Mouse (Mus musculus): ENCODE results near the gene Natd1. TPM values are rescaled to one million over a fixed set of nuclear protein-coding genes. Genes with fewer than 3 reads are reported as not detected.

Natd1 gene
- polyA plus RNA-seq, 1 experiment = 24.8 TPM

GRCm38 (mm10) chr11:60922964-60923363 lies 8.4 kb upstream of the Natd1 start:
- TF ChIP-seq TAL1 (IDR thresholded peaks at IDR 0.05; ENCODE audit: low read length) (no peak), GATA1 (IDR thresholded peaks at IDR 0.05; ENCODE audit: low read length) (no peak)
- Histone ChIP-seq H3K9me3 (ENCODE audit: control insufficient read depth, low read length) (no peaks in the 10 kb centered on the region), H3K27me3 (ENCODE audit: control insufficient read depth) (no peaks in the 10 kb centered on the region)

DNA sequence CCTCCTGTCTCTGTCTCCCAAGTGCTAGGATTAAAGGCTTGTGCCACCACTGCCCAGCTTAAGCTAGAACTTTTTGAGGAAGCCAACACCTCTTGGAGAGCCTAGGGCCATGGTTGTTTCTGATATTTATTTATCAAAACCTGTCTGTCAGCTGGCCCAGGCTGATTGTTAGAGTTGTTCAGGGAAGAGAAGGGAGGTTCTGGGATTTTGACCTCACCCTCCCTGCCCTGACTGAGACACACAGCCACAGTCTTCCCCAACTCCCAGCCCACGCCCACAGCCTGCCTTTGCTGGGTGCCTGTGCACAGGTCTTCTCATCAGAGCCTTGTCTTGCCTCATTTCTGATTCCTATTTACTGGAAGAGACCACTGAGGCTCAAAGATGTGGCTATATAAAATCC lies 7.6 kb upstream of the Natd1 start:
- TF ChIP-seq GATA1 (IDR thresholded peaks at IDR 0.05; ENCODE audit: low read length) = peak; percentile 38; the same call in 1 of the 2 replicates
- peak; percentile 53 for TF ChIP-seq TAL1 (IDR thresholded peaks at IDR 0.05; ENCODE audit: low read length)
- no peaks in the 10 kb centered on the region for H3K27me3 ChIP-seq (ENCODE audit: control insufficient read depth)
- peaks cover 41% of the 10 kb centered on the region for H3K36me3 ChIP-seq (ENCODE audit: control insufficient read depth)

More at GRCm38 (mm10) chr11:60922964-60923363, 8.4 kb upstream of the Natd1 start:
- Histone ChIP-seq H3K4me1 (ENCODE audit: control insufficient read depth) (peaks cover 91% of the 10 kb centered on the region), H3K4me3 (replicated peaks) (peak overlapping the region; percentile 19), H3K36me3 (ENCODE audit: control insufficient read depth) (peaks cover 41% of the 10 kb centered on the region)

DNA sequence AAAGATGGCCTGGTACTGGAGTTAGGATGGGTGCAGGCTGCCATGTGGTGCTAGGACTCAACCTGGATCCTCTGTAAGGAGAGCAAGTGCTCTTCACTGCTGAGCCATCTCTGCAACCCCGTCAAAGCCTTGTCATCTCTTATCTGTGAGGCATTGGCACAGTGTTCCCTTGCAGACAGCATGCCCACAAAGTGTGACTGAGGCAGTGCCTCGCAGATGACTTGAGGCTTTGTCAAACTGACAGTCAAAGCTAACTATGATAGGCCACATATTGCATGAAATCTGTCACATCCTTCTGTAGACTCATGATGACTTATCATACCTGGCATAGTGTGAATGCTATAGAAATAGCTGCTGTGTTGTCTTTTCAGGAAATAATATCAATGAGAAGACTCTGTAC lies 5.5 kb upstream of the Natd1 start:
- no peaks in the 10 kb centered on the region for H3K27me3 ChIP-seq (ENCODE audit: control insufficient read depth)
- H3K9me3 ChIP-seq (ENCODE audit: control insufficient read depth, low read length) = no peaks in the 10 kb centered on the region
- TF ChIP-seq GATA1 (IDR thresholded peaks at IDR 0.05; ENCODE audit: low read length) (peak; percentile 45; the same call in 1 of the 2 replicates), TAL1 (IDR thresholded peaks at IDR 0.05; ENCODE audit: low read length) (no peak)
- H3K36me3 ChIP-seq (ENCODE audit: control insufficient read depth) = peaks cover 29% of the 10 kb centered on the region
- H3K4me3 ChIP-seq (replicated peaks) = no peak overlapping the region
- peaks cover 85% of the 10 kb centered on the region for H3K4me1 ChIP-seq (ENCODE audit: control insufficient read depth)

More for the DNA sequence above, 7.6 kb upstream of the Natd1 start:
- Histone ChIP-seq H3K4me3 (replicated peaks) (peak overlapping the region; percentile 30), H3K4me1 (ENCODE audit: control insufficient read depth) (peaks cover 91% of the 10 kb centered on the region), H3K9me3 (ENCODE audit: control insufficient read depth, low read length) (no peaks in the 10 kb centered on the region)

- Histone ChIP-seq H3K36me3 (ENCODE audit: control insufficient read depth) (peaks cover 26% of the 10 kb centered on the region), H3K9me3 (ENCODE audit: control insufficient read depth, low read length) (no peaks in the 10 kb centered on the region), H3K27me3 (ENCODE audit: control insufficient read depth) (no peaks in the 10 kb centered on the region), H3K4me1 (ENCODE audit: control insufficient read depth) (peaks cover 80% of the 10 kb centered on the region), H3K4me3 (replicated peaks) (no peak overlapping the region)
- TF ChIP-seq TAL1 (IDR thresholded peaks at IDR 0.05; ENCODE audit: low read length) = no peak
- TF ChIP-seq GATA1 (IDR thresholded peaks at IDR 0.05; ENCODE audit: low read length) = 0 out of 2 replicates have a peak, but pooled peaks have one; percentile 40
Observed at GRCm38 (mm10) chr11:60915201-60915600, 651 bp upstream of the Natd1 start.

DNA sequence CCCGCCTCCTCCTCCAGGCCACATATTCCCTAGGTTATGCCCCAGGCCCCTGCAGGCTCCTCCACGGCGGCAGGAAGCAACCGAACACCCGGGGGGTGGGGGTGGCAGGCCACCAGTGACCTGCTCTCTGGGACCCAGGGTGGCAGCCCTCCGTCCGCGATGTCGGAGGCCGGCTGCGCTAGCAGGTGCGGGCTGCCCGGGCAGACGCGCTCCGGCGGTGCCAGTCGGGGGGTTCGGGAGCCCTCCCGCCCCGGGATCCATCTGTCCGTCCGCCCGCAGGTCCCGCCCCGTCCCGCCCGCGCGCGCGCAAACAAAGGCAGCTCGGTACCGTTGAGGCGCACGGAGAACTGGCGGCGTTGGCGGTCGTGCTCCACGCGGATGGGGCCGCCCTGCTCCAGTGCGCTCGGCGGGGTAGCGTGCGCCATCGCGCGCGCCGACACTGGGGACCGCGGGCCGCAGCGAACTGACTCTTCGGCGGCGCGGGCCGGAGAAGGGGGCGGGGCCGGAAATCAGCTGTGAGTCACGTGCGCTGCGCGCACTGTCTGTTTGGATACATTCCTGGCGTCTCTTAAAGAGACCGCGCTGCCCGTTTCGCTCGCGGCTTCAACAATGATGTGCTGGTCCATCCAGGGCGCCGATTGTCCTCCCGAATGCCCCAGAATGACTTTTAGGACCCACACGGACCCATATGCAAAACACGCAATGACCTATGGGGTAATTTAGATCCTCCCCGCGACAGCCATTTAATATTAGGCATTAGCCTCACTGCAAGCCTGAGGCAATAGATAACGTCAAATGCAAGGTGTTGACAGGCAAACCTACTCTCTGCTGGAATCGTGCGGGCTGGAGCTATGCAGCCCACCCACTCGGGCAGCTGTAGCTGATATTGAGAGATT lies 1.0 kb downstream of the Natd1 start:
- Histone ChIP-seq H3K4me1 (ENCODE audit: control insufficient read depth) (peaks cover 80% of the 10 kb centered on the region), H3K9me3 (ENCODE audit: control insufficient read depth, low read length) (no peaks in the 10 kb centered on the region), H3K4me3 (replicated peaks) (peak overlapping the region; percentile 86), H3K36me3 (ENCODE audit: control insufficient read depth) (peaks cover 34% of the 10 kb centered on the region), H3K27me3 (ENCODE audit: control insufficient read depth) (no peaks in the 10 kb centered on the region)
- peak; percentile 63 for TF ChIP-seq TAL1 (IDR thresholded peaks at IDR 0.05; ENCODE audit: low read length)
- peak; percentile 80 for TF ChIP-seq GATA1 (IDR thresholded peaks at IDR 0.05; ENCODE audit: low read length)

DNA sequence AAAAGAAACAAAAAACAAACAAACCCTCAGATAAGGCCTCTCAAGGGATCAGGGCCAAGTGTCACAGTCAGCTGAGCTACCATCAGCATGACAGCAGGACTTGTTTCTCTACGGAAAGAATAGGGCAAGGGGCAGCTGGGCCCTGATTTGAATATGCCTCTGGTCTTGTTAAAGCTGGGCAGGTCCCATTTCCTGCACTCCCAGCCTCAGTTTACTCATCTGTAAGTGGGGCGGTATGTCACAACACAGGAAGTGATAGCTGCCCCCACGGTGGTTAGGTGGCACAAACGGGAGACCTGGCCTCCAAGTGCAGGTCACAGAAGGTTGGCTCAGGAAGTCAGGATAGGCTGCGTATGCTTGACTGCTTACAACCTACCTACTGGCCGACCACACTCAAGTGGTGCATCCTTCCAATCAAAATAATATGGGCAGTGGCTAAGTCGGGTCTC lies 2.0 kb downstream of the Natd1 start:
- Histone ChIP-seq H3K9me3 (ENCODE audit: control insufficient read depth, low read length) (no peaks in the 10 kb centered on the region), H3K4me1 (ENCODE audit: control insufficient read depth) (peaks cover 83% of the 10 kb centered on the region), H3K27me3 (ENCODE audit: control insufficient read depth) (no peaks in the 10 kb centered on the region), H3K36me3 (ENCODE audit: control insufficient read depth) (peaks cover 41% of the 10 kb centered on the region), H3K4me3 (replicated peaks) (peak overlapping the region; percentile 86)
- TF ChIP-seq GATA1 (IDR thresholded peaks at IDR 0.05; ENCODE audit: low read length) (no peak), TAL1 (IDR thresholded peaks at IDR 0.05; ENCODE audit: low read length) (no peak)

DNA sequence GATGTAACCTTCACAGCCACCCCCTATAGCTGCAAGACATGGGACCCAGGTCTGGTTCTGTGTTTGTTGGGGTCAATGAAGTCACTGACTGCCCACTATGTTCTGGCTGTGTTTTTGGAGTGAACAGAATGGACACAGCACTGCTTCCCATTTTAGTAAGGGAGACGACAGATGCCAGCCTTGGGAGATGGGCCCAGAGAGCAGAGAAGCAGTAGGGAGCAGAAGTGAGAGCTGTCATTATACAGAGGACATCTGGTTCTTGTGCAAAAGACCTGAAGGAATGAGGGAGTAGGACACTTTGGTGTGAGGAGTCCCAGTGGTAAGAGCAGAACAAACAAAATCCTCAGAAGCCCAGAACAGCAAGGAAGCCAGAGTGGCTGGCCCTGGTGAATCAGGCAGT lies 4.9 kb downstream of the Natd1 start:
- peaks cover 70% of the 10 kb centered on the region for H3K36me3 ChIP-seq (ENCODE audit: control insufficient read depth)
- H3K4me3 ChIP-seq (replicated peaks) = no peak overlapping the region
- TF ChIP-seq TAL1 (IDR thresholded peaks at IDR 0.05; ENCODE audit: low read length) (no peak), GATA1 (IDR thresholded peaks at IDR 0.05; ENCODE audit: low read length) (no peak)
- H3K9me3 ChIP-seq (ENCODE audit: control insufficient read depth, low read length) = no peaks in the 10 kb centered on the region
- no peaks in the 10 kb centered on the region for H3K27me3 ChIP-seq (ENCODE audit: control insufficient read depth)
- peaks cover 73% of the 10 kb centered on the region for H3K4me1 ChIP-seq (ENCODE audit: control insufficient read depth)

DNA sequence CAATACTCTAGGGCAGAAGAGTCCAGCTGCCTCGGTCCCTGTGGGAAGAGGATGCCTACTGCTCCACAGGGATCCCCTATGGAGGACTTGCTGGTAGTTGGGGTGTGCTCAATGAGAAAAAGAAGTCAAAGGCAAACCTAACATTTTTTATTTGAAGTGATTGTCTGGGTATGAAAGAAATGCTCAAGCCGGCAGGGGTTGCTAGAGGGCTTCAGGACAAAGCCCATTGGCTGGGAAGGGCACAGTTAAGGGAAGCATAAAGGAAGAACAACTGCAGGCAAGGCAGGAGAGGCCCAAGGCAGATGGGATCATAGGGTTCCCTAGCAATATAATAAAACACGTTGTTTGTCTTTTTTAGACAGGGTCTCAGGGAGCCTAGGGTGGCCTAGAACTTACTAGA lies 6.5 kb downstream of the Natd1 start:
- Histone ChIP-seq H3K36me3 (ENCODE audit: control insufficient read depth) (peaks cover 86% of the 10 kb centered on the region), H3K9me3 (ENCODE audit: control insufficient read depth, low read length) (no peaks in the 10 kb centered on the region), H3K4me3 (replicated peaks) (no peak overlapping the region), H3K4me1 (ENCODE audit: control insufficient read depth) (peaks cover 62% of the 10 kb centered on the region), H3K27me3 (ENCODE audit: control insufficient read depth) (no peaks in the 10 kb centered on the region)
- TF ChIP-seq GATA1 (IDR thresholded peaks at IDR 0.05; ENCODE audit: low read length) (no peak), TAL1 (IDR thresholded peaks at IDR 0.05; ENCODE audit: low read length) (no peak)

DNA sequence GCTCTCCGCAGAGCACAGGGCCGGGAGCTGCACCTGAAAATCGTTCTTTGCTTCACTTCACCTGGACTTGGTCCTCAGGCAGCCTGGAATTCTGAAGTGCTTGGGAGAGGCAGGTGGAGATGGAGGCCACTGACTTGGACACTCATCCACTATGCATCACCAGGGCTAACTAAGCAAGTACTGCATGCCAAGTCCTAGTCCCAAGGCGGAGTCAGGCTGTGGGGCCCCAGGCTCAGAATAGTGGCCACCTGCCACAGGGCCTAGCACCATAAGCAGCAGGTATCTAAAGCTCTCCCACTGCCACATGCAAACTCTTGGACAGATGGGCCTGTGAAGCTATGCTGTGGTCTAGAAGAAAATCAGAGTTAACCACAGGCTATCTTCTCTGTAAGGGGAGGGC lies 8.1 kb downstream of the Natd1 start:
- Histone ChIP-seq H3K4me1 (ENCODE audit: control insufficient read depth) (peaks cover 53% of the 10 kb centered on the region), H3K4me3 (replicated peaks) (no peak overlapping the region), H3K9me3 (ENCODE audit: control insufficient read depth, low read length) (no peaks in the 10 kb centered on the region), H3K27me3 (ENCODE audit: control insufficient read depth) (no peaks in the 10 kb centered on the region), H3K36me3 (ENCODE audit: control insufficient read depth) (peaks cover 78% of the 10 kb centered on the region)
- no peak for TF ChIP-seq TAL1 (IDR thresholded peaks at IDR 0.05; ENCODE audit: low read length)
- TF ChIP-seq GATA1 (IDR thresholded peaks at IDR 0.05; ENCODE audit: low read length) = no peak
